Mouse (Mus musculus) olfactory bulb, adult 2 months (tissue): Measurements from ENCODE around the gene Mcrip2.
"Not testable (repeated sequence)": the region's sequence is repeated elsewhere in the genome, so short reads cannot be mapped to it uniquely, and the experiment has no call there.

Source experiments
- CTCF ChIP-seq: fragments of 200-500 bp; IDR thresholded peaks from 2 replicates; pipeline ENCODE4 v1.5.1; 2012; ENCODE audit warnings: low read depth, mild to moderate bottlenecking, low read length, moderate library complexity; ENCODE audit not compliant: insufficient read depth
- POLR2A ChIP-seq: fragments of 200-500 bp; IDR thresholded peaks from 2 replicates; pipeline ENCODE4 v1.6.1; 2012; ENCODE audit warnings: mild to moderate bottlenecking, low read depth, low read length, moderate library complexity; ENCODE audit not compliant: insufficient read depth

DNA sequence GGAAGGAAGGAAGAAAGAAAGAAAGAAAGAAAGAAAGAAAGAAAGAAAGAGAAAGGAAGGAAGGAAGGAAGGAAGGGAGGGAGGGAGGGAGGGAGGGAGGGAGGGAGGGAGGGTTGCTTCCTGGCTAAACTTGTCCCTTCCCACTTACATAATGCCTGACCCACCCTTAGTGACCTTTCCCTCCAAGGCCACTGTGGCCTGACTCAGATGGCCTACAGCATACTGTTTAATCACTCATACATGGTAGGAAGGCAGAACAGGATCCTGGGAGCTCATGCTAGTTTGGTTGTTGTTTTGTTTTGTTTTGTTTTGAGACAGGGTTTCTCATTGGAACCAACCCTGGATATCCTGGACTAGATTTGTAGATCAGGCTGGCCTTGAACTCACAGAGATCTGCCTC lies 3.0 kb upstream of the Mcrip2 start:
- not testable (repeated sequence) for TF ChIP-seq CTCF, POLR2A
